Mouse (Mus musculus) C2C12 (cell line): Measurements from ENCODE around the gene Fbxw4.
"Not testable (repeated sequence)": the region's sequence is repeated elsewhere in the genome, so short reads cannot be mapped to it uniquely, and the experiment has no call there.

ENCODE experiments used
- CEBPB ChIP-seq: IDR thresholded peaks from one replicate; pipeline ENCODE4 v1.6.1; 2011; ENCODE audit warnings: low read depth, mild to moderate bottlenecking, control low read depth, moderate library complexity
- CTCF ChIP-seq: IDR thresholded peaks from one replicate; pipeline ENCODE4 v1.5.1; 2011; ENCODE audit not compliant: control insufficient read depth, insufficient read depth, insufficient read length
- MAX ChIP-seq: IDR thresholded peaks from one replicate; pipeline ENCODE4 v1.6.1; 2011; ENCODE audit warnings: mild to moderate bottlenecking, control low read depth
- MYOD1 ChIP-seq: IDR thresholded peaks from one replicate; pipeline ENCODE4 v1.6.1; 2011; ENCODE audit warnings: low read depth; ENCODE audit not compliant: control insufficient read depth, insufficient read length
- USF1 ChIP-seq: IDR thresholded peaks from one replicate; pipeline ENCODE4 v1.6.1; 2011; ENCODE audit warnings: low read depth, mild to moderate bottlenecking, control low read depth, moderate library complexity

DNA sequence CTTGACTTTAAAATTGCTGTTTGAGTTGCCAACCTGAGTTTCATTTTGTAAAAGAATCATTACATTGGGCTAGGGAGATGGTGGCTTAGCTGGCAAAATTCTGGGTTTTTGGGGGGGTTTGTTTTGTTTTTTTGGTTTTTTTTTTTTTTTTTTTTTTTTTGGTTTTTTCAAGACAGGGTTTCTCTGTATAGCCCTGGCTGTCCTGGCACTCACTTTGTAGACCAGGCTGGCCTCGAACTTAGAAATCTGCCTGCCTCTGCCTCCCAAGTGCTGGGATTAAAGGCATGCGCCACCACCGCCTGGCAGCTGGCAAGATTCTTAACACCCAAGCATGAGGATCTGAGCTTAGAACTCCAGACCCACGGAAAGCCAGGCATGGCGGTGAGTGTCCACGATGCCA, 11.6 kb downstream of the Fbxw4 start:
- not testable (repeated sequence) for TF ChIP-seq MYOD1, CTCF, USF1, MAX, CEBPB
